Mouse (Mus musculus): ENCODE results near the gene Olfr1487.
"Not testable (repeated sequence)": the region's sequence is repeated elsewhere in the genome, so short reads cannot be mapped to it uniquely, and the experiment has no call there.

The Olfr1487 gene

GRCm38 (mm10) chr19:13617075-13617474 is at the start of gene Olfr1487:
Gene Olfr1487, plus strand, starts transcription at chr19:13617375.
- not testable (repeated sequence) for DNase-seq

GRCm38 (mm10) chr19:13583211-13583610 is 34.0 kb upstream of the Olfr1487 start, which contains the start of gene Olfr1484:
Gene Olfr1484, plus strand, starts transcription at chr19:13583511.
- no peak for DNase-seq

- DNase-seq: no peak
These were observed 14.1 kb downstream of the Olfr1487 start, which contains the start of gene Olfr1489 for GRCm38 (mm10) chr19:13631321-13631720. Gene Olfr1489, plus strand, starts transcription at chr19:13631621.

GRCm38 (mm10) chr19:13650791-13651190 is 33.6 kb downstream of the Olfr1487 start, which contains the start of gene Olfr1490:
Gene Olfr1490, plus strand, starts transcription at chr19:13651091.
- DNase-seq: no peak
